Mouse (Mus musculus) megakaryocyte, embryonic 14.5 days (primary cell): ENCODE data around the gene Nebl.

ENCODE experiments used
- FLI1 ChIP-seq: IDR thresholded peaks from 2 replicates; pipeline ENCODE4 v1.6.1; 2012; ENCODE audit warnings: low read length, inconsistent platforms, mixed read lengths
- GATA1 ChIP-seq: IDR thresholded peaks from 3 replicates; pipeline ENCODE4 v1.6.1; 2012; ENCODE audit warnings: mixed read lengths, low read length, inconsistent platforms, borderline replicate concordance

- TF ChIP-seq GATA1 (no peak), FLI1 (no peak)
These were observed 230.2 kb downstream of the Nebl start for GRCm38 (mm10) chr2:17501075-17501474.
